Mouse (Mus musculus) CH12.LX (cell line): ENCODE data around the gene Ikzf3. TPM values are rescaled to one million over a fixed set of nuclear protein-coding genes. Genes with fewer than 3 reads are reported as not detected.
A peak's percentile ranks its signal among the peaks of the same experiment; 100 is the strongest.

Experiments
- DNase-seq: peaks from one replicate; pipeline ENCODE4 v3.0.0-alpha.2; 2013; ENCODE audit errors: extremely low read depth
- H3K27ac ChIP-seq: 2 replicates; pipeline ENCODE4 v1.5.1; 2012; ENCODE audit warnings: low read depth, mild to moderate bottlenecking, control low read depth, moderate library complexity; ENCODE audit not compliant: insufficient read depth
- H3K27me3 ChIP-seq: replicated peaks from 2 replicates; pipeline ENCODE3; 2012; ENCODE audit warnings: inconsistent platforms
- H3K36me3 ChIP-seq, 2 experiments: replicated peaks in 1 of 2; 2 replicates each; pipeline versions ENCODE3 to v1.6.1; 2012; ENCODE audit warnings: inconsistent platforms in 1 of 2, low read length in 1 of 2, mild to moderate bottlenecking in 1 of 2, mixed read lengths in 1 of 2, moderate library complexity in 1 of 2; ENCODE audit not compliant: control insufficient read depth in 1 of 2, insufficient read depth in 1 of 2
- H3K4me1 ChIP-seq, 2 experiments: 2 replicates each; pipeline ENCODE4 v1.6.1; 2012; ENCODE audit warnings: inconsistent platforms in 1 of 2, moderate library complexity in 1 of 2; ENCODE audit not compliant: insufficient read depth in 2 of 2, control insufficient read depth in 1 of 2
- H3K4me2 ChIP-seq: 2 replicates; pipeline ENCODE4 v1.6.1; 2012; ENCODE audit warnings: low read depth, mild to moderate bottlenecking, control low read depth; ENCODE audit not compliant: poor library complexity, insufficient read depth, severe bottlenecking
- H3K4me3 ChIP-seq, 3 experiments: fragments of 150-350 bp in 1 of 3; sonication (generic) in 1 of 3; replicated peaks in 1 of 3; 2 replicates each; pipeline versions ENCODE3 to v1.5.1; 2011 to 2012; ENCODE audit warnings: low read depth in 2 of 3, low read length in 2 of 3, mild to moderate bottlenecking in 2 of 3, moderate library complexity in 2 of 3, control low read depth in 1 of 3, improper control_type of control experiment in 1 of 3, inconsistent platforms in 1 of 3, mixed read lengths in 1 of 3; ENCODE audit not compliant: poor library complexity in 1 of 3
- H3K79me2 ChIP-seq: replicated peaks from 2 replicates; pipeline ENCODE4 v1.6.1; 2012; ENCODE audit warnings: mild to moderate bottlenecking, moderate library complexity; ENCODE audit not compliant: control insufficient read depth, poor library complexity, insufficient read depth, severe bottlenecking; ENCODE audit errors: extremely low read depth
- H3K9ac ChIP-seq: 2 replicates; pipeline ENCODE4 v1.6.1; 2012; ENCODE audit warnings: low read depth, mild to moderate bottlenecking, control low read depth, moderate library complexity; ENCODE audit not compliant: insufficient read depth
- H3K9me3 ChIP-seq: replicated peaks from 2 replicates; pipeline ENCODE3; 2012; ENCODE audit warnings: low read length, inconsistent platforms, mixed read lengths
- BHLHE40 ChIP-seq: IDR thresholded peaks from 2 replicates; pipeline ENCODE4 v1.6.1; 2011; ENCODE audit warnings: mild to moderate bottlenecking, low read depth, low read length, improper control_type of control experiment
- CHD1 ChIP-seq: IDR thresholded peaks from 2 replicates; pipeline ENCODE4 v1.6.1; 2012; ENCODE audit warnings: low read depth, low read length, improper control_type of control experiment, inconsistent platforms
- CHD2 ChIP-seq: IDR thresholded peaks from 2 replicates; pipeline ENCODE4 v1.6.1; 2011; ENCODE audit warnings: low read length, improper control_type of control experiment
- CTCF ChIP-seq, 2 experiments: IDR thresholded peaks in 1 of 2; conservative IDR thresholded peaks in 1 of 2; 2 replicates each; pipeline ENCODE4 v1.5.1; 2011 to 2012; ENCODE audit warnings: low read depth in 2 of 2, low read length in 2 of 2, improper control_type of control experiment in 1 of 2, inconsistent platforms in 1 of 2, mild to moderate bottlenecking in 1 of 2, moderate library complexity in 1 of 2
- E2F4 ChIP-seq: IDR thresholded peaks from 2 replicates; pipeline ENCODE4 v1.6.1; 2011; ENCODE audit warnings: low read depth, low read length, improper control_type of control experiment; ENCODE audit not compliant: insufficient replicate concordance
- ELF1 ChIP-seq: IDR thresholded peaks from 2 replicates; pipeline ENCODE4 v1.6.1; 2014; ENCODE audit warnings: low read depth, mild to moderate bottlenecking, inconsistent platforms, low read length, improper control_type of control experiment
- EP300 ChIP-seq: IDR thresholded peaks from 2 replicates; pipeline ENCODE4 v1.6.1; 2011; ENCODE audit warnings: low read length, improper control_type of control experiment
- ETS1 ChIP-seq: conservative IDR thresholded peaks from 2 replicates; pipeline ENCODE4 v1.6.1; 2012; ENCODE audit warnings: low read depth, mild to moderate bottlenecking, inconsistent platforms, low read length, improper control_type of control experiment, moderate library complexity
- GABPA ChIP-seq: IDR thresholded peaks from 2 replicates; pipeline ENCODE4 v1.6.1; 2012; ENCODE audit warnings: low read depth, low read length, improper control_type of control experiment, inconsistent platforms; ENCODE audit not compliant: insufficient replicate concordance
- JUN ChIP-seq: IDR thresholded peaks from 2 replicates; pipeline ENCODE4 v1.6.1; 2011; ENCODE audit warnings: low read depth, mild to moderate bottlenecking, low read length, improper control_type of control experiment, moderate library complexity; ENCODE audit not compliant: insufficient read depth
- JUND ChIP-seq: conservative IDR thresholded peaks from 2 replicates; pipeline ENCODE4 v1.6.1; 2011; ENCODE audit warnings: low read depth, low read length, improper control_type of control experiment
- KAT2A ChIP-seq: IDR thresholded peaks from 2 replicates; pipeline ENCODE4 v1.6.1; 2012; ENCODE audit warnings: low read length, improper control_type of control experiment, inconsistent platforms; ENCODE audit not compliant: insufficient replicate concordance
- MAFK ChIP-seq: IDR thresholded peaks from 2 replicates; pipeline ENCODE4 v1.6.1; 2011; ENCODE audit warnings: low read length, improper control_type of control experiment; ENCODE audit not compliant: insufficient replicate concordance
- MAX ChIP-seq: IDR thresholded peaks from 2 replicates; pipeline ENCODE4 v1.6.1; 2011; ENCODE audit warnings: low read length, improper control_type of control experiment
- MAZ ChIP-seq: IDR thresholded peaks from 2 replicates; pipeline ENCODE4 v1.6.1; 2012; ENCODE audit warnings: low read depth, mild to moderate bottlenecking, inconsistent platforms, low read length, improper control_type of control experiment, moderate library complexity
- MEF2A ChIP-seq: IDR thresholded peaks from 2 replicates; pipeline ENCODE4 v1.6.1; 2014; ENCODE audit warnings: low read depth, mild to moderate bottlenecking, inconsistent platforms, low read length, improper control_type of control experiment, borderline replicate concordance
- MXI1 ChIP-seq: IDR thresholded peaks from 2 replicates; pipeline ENCODE4 v1.6.1; 2011; ENCODE audit warnings: mild to moderate bottlenecking, low read depth, low read length, improper control_type of control experiment
- MYC ChIP-seq: IDR thresholded peaks from 2 replicates; pipeline ENCODE4 v1.6.1; 2011; ENCODE audit warnings: low read depth, mild to moderate bottlenecking, improper control_type of control experiment, low read length
- NELFE ChIP-seq: IDR thresholded peaks from 2 replicates; pipeline ENCODE4 v1.6.1; 2011; ENCODE audit warnings: low read depth, low read length, improper control_type of control experiment
- NRF1 ChIP-seq: IDR thresholded peaks from 2 replicates; pipeline ENCODE4 v1.6.1; 2014; ENCODE audit warnings: low read depth, mild to moderate bottlenecking, inconsistent platforms, low read length, improper control_type of control experiment, moderate library complexity
- PAX5 ChIP-seq: IDR thresholded peaks from 2 replicates; pipeline ENCODE4 v1.6.1; 2012; ENCODE audit warnings: low read length, inconsistent platforms, mixed read lengths
- POLR2A ChIP-seq: IDR thresholded peaks from 2 replicates; pipeline ENCODE4 v1.6.1; 2011; ENCODE audit warnings: low read depth, mild to moderate bottlenecking, improper control_type of control experiment, low read length
- RAD21 ChIP-seq: IDR thresholded peaks from 2 replicates; pipeline ENCODE4 v1.6.1; 2011; ENCODE audit warnings: low read depth, mild to moderate bottlenecking, low read length, improper control_type of control experiment, moderate library complexity
- TCF12 ChIP-seq: IDR thresholded peaks from 2 replicates; pipeline ENCODE4 v1.6.1; 2014; ENCODE audit warnings: low read depth, mild to moderate bottlenecking, inconsistent platforms, low read length, improper control_type of control experiment
- USF2 ChIP-seq: conservative IDR thresholded peaks from 2 replicates; pipeline ENCODE4 v1.6.1; 2011; ENCODE audit warnings: low read depth, low read length, improper control_type of control experiment
- ZNF384 ChIP-seq: IDR thresholded peaks from 2 replicates; pipeline ENCODE4 v1.6.1; 2012; ENCODE audit warnings: low read depth, low read length, improper control_type of control experiment, inconsistent platforms
- dilution Hi-C: fragments of 300-500 bp; cut with MboI; formaldehyde crosslinking; loops from 2 replicates; pipeline ENCODE4 v1.14.3; 2020; ENCODE audit warnings: low sequenced_read_pairs; ENCODE audit not compliant: extremely low pct_unique_long_range_greater_than_20kb, extremely low pct_ligation_motif_present
- in situ Hi-C: fragments of 300-500 bp; cut with MboI; formaldehyde crosslinking; loops from 3 replicates; pipeline ENCODE4 v1.14.3; 2019; ENCODE audit warnings: low sequenced_read_pairs, low pct_ligation_motif_present, low pct_unique_long_range_greater_than_20kb, mixed read lengths
- polyA plus RNA-seq: library from polyadenylated mRNA; unstranded; fragments of >175 nt; gene quantifications from 2 replicates; pipeline ENCODE4 v1.2.1, GENCODE M21; 2012; ENCODE audit warnings: low read depth; ENCODE audit not compliant: insufficient read length
- total RNA-seq, 2 experiments: library from RNA; depleted of rRNA; stranded (reverse); fragments of 300-350 nt in 1 of 2; fragments of >200 nt in 1 of 2; gene quantifications; 2 replicates each; pipeline ENCODE4 v1.2.3; 2012 to 2014

Gene Ikzf3
- total and polyA plus RNA-seq, 3 experiments: 110 to 238 (median 130) TPM

- no peak for TF ChIP-seq JUND
- no peak for TF ChIP-seq CTCF (conservative IDR thresholded peaks at IDR 0.05 in 1 of 2, IDR thresholded peaks at IDR 0.05 in 1 of 2; ENCODE audit: low read depth in 2 of 2, low read length in 2 of 2)
- 0 out of 2 replicates have a peak, but pooled peaks have one; percentile 19 for TF ChIP-seq BHLHE40
- TF ChIP-seq GABPA: no peak
Observed at GRCm38 (mm10) chr11:98462255-98462654, 83.6 kb downstream of the Ikzf3 start (continued).

GRCm38 (mm10) chr11:98461109-98461720 lies 84.6 kb downstream of the Ikzf3 start:
- H3K27me3 ChIP-seq: no peaks in the 10 kb centered on the region
- peak; percentile 65 for DNase-seq
- peaks cover 37 to 86% of the 10 kb centered on the region in 2 experiments for H3K4me1 ChIP-seq
- peak overlapping the region; percentile 27; the same call in 1 of the 2 replicates for H3K4me2 ChIP-seq
- H3K9ac ChIP-seq: peak overlapping the region; percentile 24
- peaks cover 12% of the 10 kb centered on the region for H3K79me2 ChIP-seq
- peaks cover 29 to 31% of the 10 kb centered on the region in 2 experiments for H3K36me3 ChIP-seq
- in situ Hi-C loops (no loop called here), dilution Hi-C loops (no loop called here)
- no peaks in the 10 kb centered on the region for H3K9me3 ChIP-seq
- H3K27ac ChIP-seq: peak overlapping the region; percentile 88
- TF ChIP-seq ETS1 (peak; percentile 53), TCF12 (peak; percentile 45; the same call in 1 of the 2 replicates), MYC (peak; percentile 43; the same call in 1 of the 2 replicates), MAFK (0 out of 2 replicates have a peak, but pooled peaks have one; percentile 4), MEF2A (peak; percentile 58; the same call in 1 of the 2 replicates), ELF1 (0 out of 2 replicates have a peak, but pooled peaks have one; percentile 44), MAZ (peak; percentile 84; the same call in 1 of the 2 replicates), E2F4 (no peak), EP300 (peak; percentile 17; the same call in 1 of the 2 replicates), BHLHE40 (peak; percentile 41; the same call in 1 of the 2 replicates), ZNF384 (no peak), NELFE (no peak), POLR2A (peak; percentile 42)
- no peak overlapping the region for H3K4me3 ChIP-seq

GRCm38 (mm10) chr11:98459860-98460259 lies 86.0 kb downstream of the Ikzf3 start:
- TF ChIP-seq NRF1 (0 out of 2 replicates have a peak, but pooled peaks have one; percentile 6), RAD21 (no peak), ELF1 (no peak), CHD2 (no peak), GABPA (no peak), POLR2A (no peak), MEF2A (0 out of 2 replicates have a peak, but pooled peaks have one; percentile 5), JUN (no peak), MXI1 (no peak; the same call in 1 of the 2 replicates), EP300 (no peak), CHD1 (no peak), MAFK (no peak), CTCF (conservative IDR thresholded peaks at IDR 0.05 in 1 of 2, IDR thresholded peaks at IDR 0.05 in 1 of 2; ENCODE audit: low read depth in 2 of 2, low read length in 2 of 2) (no peak), KAT2A (no peak), PAX5 (no peak), USF2 (no peak), MAX (no peak; the same call in 1 of the 2 replicates)
- peaks cover 5% of the 10 kb centered on the region for H3K9me3 ChIP-seq
- H3K79me2 ChIP-seq: no peaks in the 10 kb centered on the region
- dilution Hi-C loops (no loop called here), in situ Hi-C loops (no loop called here)
- peak overlapping the region; percentile 47 for H3K4me2 ChIP-seq
- H3K4me3 ChIP-seq: no peak overlapping the region
- H3K27ac ChIP-seq: peak overlapping the region; percentile 90
- H3K27me3 ChIP-seq: no peaks in the 10 kb centered on the region
- peak; percentile 64 for DNase-seq
- H3K9ac ChIP-seq: peak overlapping the region; percentile 24; the same call in 1 of the 2 replicates
- H3K36me3 ChIP-seq: peaks cover 20 to 30% of the 10 kb centered on the region in 2 experiments
- H3K4me1 ChIP-seq: peaks cover 37 to 77% of the 10 kb centered on the region in 2 experiments
